ENCODE assay signal across 1 mouse cellular context in the genomic region with DNA sequence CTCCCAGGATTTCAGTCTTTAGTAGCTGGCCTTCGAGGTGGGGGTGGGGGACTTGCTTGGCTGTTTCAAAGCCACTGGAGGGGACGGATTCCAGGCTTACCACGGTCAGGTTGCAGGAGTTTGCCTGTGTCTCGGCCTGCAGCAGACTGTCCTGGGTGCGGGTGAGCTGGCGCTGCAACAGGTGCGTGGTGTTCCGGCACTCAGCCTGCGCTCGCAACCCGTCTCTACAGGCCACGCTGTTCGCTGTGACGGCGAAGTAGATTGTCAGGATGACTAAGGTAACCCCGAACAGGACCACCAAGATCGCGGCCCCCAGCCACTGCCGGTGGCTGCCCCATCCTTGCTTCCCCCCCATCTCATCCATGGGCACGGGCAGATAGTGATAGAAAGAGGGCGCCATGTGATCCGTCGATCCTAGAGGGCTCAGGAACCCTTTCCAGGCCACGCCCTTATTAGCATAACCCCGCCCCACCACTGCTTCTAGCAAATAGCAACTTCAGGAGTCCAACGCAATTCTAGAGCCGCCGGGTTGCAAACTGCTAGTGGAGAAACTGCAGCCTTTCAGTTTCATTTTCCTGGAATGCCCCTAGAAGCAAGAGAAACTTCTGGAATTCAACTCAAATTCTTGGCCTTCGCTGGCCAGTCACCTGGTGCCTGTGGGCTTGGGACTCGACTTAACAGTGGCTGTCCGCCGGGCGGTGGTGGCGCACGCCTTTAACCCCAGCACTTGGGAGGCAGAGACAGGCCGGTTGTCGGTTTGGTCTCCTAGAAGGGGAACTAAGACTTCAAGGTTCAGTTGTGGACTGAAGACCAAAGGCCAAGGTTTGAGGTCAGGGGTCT.
TF ChIP-seq lines count a peak whose summit lies in the region.

Bst2 (minus strand) TSS at position 429 of the 840 bp plus-strand sequence.

TF ChIP-seq in CH12.LX, 34 proteins besides CTCF, POLR2A, EP300 and RAD21 (continued from another document):
- TF ChIP-seq SMC3 (IDR thresholded peaks at IDR 0.05; ENCODE audit: low read depth, low read length): no peak
- TF ChIP-seq TBP (conservative IDR thresholded peaks at IDR 0.05; ENCODE audit: low read depth, low read length): peak; percentile 83; the same call in 1 of the 2 replicates
- peak; percentile 5 for TF ChIP-seq CHD2 (IDR thresholded peaks at IDR 0.05; ENCODE audit: low read length)
- TF ChIP-seq ELF1 (IDR thresholded peaks at IDR 0.05; ENCODE audit: low read depth, low read length): peak; percentile 22; the same call in 1 of the 2 replicates
- TF ChIP-seq PAX5 (IDR thresholded peaks at IDR 0.05; ENCODE audit: low read length): no peak
